Mouse (Mus musculus) forebrain, embryonic 14.5 days (tissue): ENCODE results near the gene Acss3. TPM values are rescaled to one million over a fixed set of nuclear protein-coding genes. Genes with fewer than 3 reads are reported as not detected.

Source experiments
- ATAC-seq: fragments of 200-750 bp; cut with Nextera tagmentation; 2 replicates; pipeline ENCODE4 v1.8.0; 2017; ENCODE audit warnings: mild to moderate bottlenecking, moderate library complexity
- DNase-seq: peaks from one replicate; pipeline ENCODE4 v3.0.0-alpha.2; 2015; ENCODE audit warnings: low spot score
- H3K27ac ChIP-seq: fragments of 300-500 bp; sonication (generic); 2 replicates; pipeline ENCODE4 v1.5.1; 2014; ENCODE audit warnings: low read depth, mild to moderate bottlenecking, control low read depth, low read length, moderate library complexity
- H3K27me3 ChIP-seq: fragments of 300-500 bp; sonication (generic); replicated peaks from 2 replicates; pipeline ENCODE4 v1.6.1; 2014; ENCODE audit warnings: low read length, control low read depth, mixed read lengths; ENCODE audit not compliant: control insufficient read depth, insufficient read depth
- H3K36me3 ChIP-seq: fragments of 300-500 bp; sonication (generic); 2 replicates; pipeline ENCODE4 v1.6.1; 2014; ENCODE audit warnings: low read length, control low read depth; ENCODE audit not compliant: control insufficient read depth, insufficient read depth
- H3K4me1 ChIP-seq: fragments of 300-500 bp; sonication (generic); 2 replicates; pipeline ENCODE4 v1.6.1; 2014; ENCODE audit warnings: antibody characterized with exemption, low read length, control low read depth; ENCODE audit not compliant: control insufficient read depth, insufficient read depth
- H3K4me2 ChIP-seq: fragments of 300-500 bp; sonication (generic); 2 replicates; pipeline ENCODE4 v1.6.1; 2014; ENCODE audit warnings: mild to moderate bottlenecking, control low read depth, low read length
- H3K4me3 ChIP-seq: fragments of 300-500 bp; sonication (generic); 2 replicates; pipeline ENCODE4 v1.5.1; 2014; ENCODE audit warnings: low read depth, low read length, control low read depth
- H3K9ac ChIP-seq: fragments of 300-500 bp; sonication (generic); 2 replicates; pipeline ENCODE4 v1.6.1; 2014; ENCODE audit warnings: mild to moderate bottlenecking, low read length, control low read depth, moderate library complexity
- H3K9me3 ChIP-seq: fragments of 300-500 bp; sonication (generic); replicated peaks from 2 replicates; pipeline ENCODE4 v1.6.1; 2016; ENCODE audit warnings: low read length, control low read depth, mixed read lengths; ENCODE audit not compliant: control insufficient read depth
- WGBS: fragments of 180-500 bp; shearing (Covaris S2); extraction: QIAGEN DNeasy Blood & Tissue Kit; methylation state at CpG from one replicate; pipeline ENCODE4 v1.1.7; 2014; 5-methylcytosine and 5-hydroxymethylcytosine counted together
- polyA plus RNA-seq: library from polyadenylated mRNA; unstranded; fragments of >200 nt; fragmentation: Nextera tagmentation; extraction: Ambion mirVana; gene quantifications from 2 replicates; pipeline ENCODE4 v1.2.1, GENCODE M21; 2014

The Acss3 gene
- polyA plus RNA-seq, 1 experiment from 2014 or later: 0.55 TPM

DNA sequence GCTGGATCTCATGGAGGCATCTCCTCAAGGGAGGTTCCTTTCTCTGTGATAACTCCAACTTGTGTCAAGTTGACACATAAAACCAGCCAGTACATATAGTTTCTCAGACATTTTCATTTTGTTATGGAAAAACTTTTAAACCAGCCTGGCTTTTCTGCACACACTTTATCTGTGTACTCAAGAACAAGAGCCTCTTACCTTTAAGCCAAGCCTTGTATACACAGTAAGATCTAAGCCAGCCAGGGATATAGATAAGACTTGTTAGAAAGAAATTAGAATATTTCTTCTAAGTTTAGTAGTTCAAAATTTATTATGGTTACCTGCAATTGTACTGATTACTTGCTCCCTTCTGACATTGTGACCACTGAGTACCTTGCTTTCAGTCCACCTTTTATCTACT lies 209.2 kb downstream of the Acss3 start:
- Histone ChIP-seq H3K27ac (no peak overlapping the region), H3K9ac (no peak overlapping the region), H3K27me3 (no peaks in the 10 kb centered on the region), H3K9me3 (0 out of 2 replicates have a peak, but pooled peaks cover 3% of the 10 kb centered on the region), H3K4me1 (peaks cover 2% of the 10 kb centered on the region; the same call in 1 of the 2 replicates), H3K4me2 (no peak overlapping the region), H3K36me3 (no peaks in the 10 kb centered on the region), H3K4me3 (no peak overlapping the region)
- ATAC-seq (no peak), DNase-seq (no peak)

DNA sequence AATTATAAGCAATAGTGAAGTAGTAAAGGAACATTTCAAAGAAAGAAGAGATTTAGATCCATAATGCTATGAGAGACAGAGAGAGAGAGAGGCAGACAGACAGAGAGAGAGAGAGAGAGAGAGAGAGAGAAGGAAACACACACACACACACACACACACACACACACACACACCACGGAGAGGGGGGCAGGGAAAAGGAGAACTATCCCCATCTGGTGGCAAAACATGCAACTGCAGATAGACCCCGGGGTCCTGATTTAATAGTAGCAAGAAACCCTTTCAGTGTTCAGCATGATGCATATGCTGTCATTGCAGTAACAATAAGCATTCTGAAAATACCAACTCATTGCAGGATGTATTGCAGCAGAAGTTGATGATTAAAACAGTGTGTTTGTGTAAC lies 210.4 kb downstream of the Acss3 start:
- DNase-seq: peak; percentile 28
- ATAC-seq: peak; percentile 57; the same call in 1 of the 2 replicates
- 34% methylated on average over 2 of the region's 2 CpGs for WGBS
- Histone ChIP-seq H3K4me3 (no peak overlapping the region), H3K27me3 (no peaks in the 10 kb centered on the region), H3K4me1 (peaks cover 2% of the 10 kb centered on the region; the same call in 1 of the 2 replicates), H3K36me3 (no peaks in the 10 kb centered on the region), H3K9me3 (0 out of 2 replicates have a peak, but pooled peaks cover 3% of the 10 kb centered on the region), H3K27ac (no peak overlapping the region), H3K4me2 (no peak overlapping the region), H3K9ac (no peak overlapping the region)

DNA sequence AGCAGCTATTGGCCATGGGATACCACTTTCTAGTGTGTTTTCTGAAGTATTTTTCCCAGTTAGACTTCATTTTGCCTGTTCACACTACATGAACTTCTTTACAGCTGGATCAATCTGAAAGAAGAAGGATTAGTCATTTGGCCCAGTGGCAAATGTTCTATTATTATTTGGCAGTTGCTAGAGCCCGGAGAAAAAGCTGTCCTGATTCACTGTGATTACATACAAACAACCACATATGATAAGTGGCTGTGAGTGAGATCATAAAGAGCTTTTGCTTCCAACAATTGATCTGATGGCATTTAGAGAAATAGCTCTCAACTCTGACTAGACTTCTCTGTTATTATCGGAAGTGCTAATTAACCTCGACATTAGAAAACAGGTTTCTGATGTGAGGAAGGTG lies 213.4 kb downstream of the Acss3 start:
- WGBS: 18% methylated on average over 3 of the region's 3 CpGs
- peak; percentile 56 for DNase-seq
- peaks cover 2% of the 10 kb centered on the region; the same call in 1 of the 2 replicates for H3K4me1 ChIP-seq

DNA sequence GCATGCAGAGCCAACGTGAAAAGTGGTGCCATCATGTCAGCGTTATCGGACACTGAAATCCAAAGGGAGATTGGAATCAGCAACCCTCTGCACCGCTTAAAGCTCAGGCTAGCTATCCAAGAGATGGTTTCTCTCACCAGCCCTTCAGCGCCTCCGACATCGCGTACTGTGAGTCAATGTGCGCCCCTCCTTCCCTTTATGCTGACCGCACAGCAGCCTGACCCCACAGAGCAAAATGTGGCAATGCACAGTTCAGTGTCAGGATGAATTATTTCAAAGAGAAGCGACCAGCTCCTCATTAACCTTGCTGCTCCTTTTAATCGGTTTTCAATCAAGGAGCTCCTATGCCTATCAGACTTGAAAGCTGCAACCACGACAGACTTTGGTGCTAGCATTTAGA lies 227.1 kb downstream of the Acss3 start:
- no peak for DNase-seq
- no peak for ATAC-seq
- H3K4me2 ChIP-seq: no peak overlapping the region
- H3K27me3 ChIP-seq: no peaks in the 10 kb centered on the region
- no peak overlapping the region for H3K27ac ChIP-seq
- no peaks in the 10 kb centered on the region for H3K4me1 ChIP-seq
- H3K36me3 ChIP-seq: no peaks in the 10 kb centered on the region
- WGBS: 54% methylated on average over 13 of the region's 13 CpGs
- no peak overlapping the region for H3K4me3 ChIP-seq
- H3K9ac ChIP-seq: no peak overlapping the region
- no peaks in the 10 kb centered on the region for H3K9me3 ChIP-seq

More for the DNA sequence above, 213.4 kb downstream of the Acss3 start:
- ATAC-seq: peak; percentile 52; the same call in 1 of the 2 replicates
- no peak overlapping the region for H3K4me2 ChIP-seq
- no peak overlapping the region for H3K9ac ChIP-seq
- H3K4me3 ChIP-seq: no peak overlapping the region
- 0 out of 2 replicates have a peak, but pooled peaks cover 3% of the 10 kb centered on the region for H3K9me3 ChIP-seq
- no peaks in the 10 kb centered on the region for H3K36me3 ChIP-seq
- H3K27ac ChIP-seq: no peak overlapping the region
- no peaks in the 10 kb centered on the region for H3K27me3 ChIP-seq

Other genes with a start within 250 kb of the Acss3 start
- gene Lin7a, start 148.0 kb upstream of the Acss3 start, polyA plus RNA-seq: 9.1 and 14.1 TPM in 2 replicates